Mouse (Mus musculus): ENCODE data around the gene Chrne. TPM values are rescaled to one million over a fixed set of nuclear protein-coding genes. Genes with fewer than 3 reads are reported as not detected.

The Chrne gene
- 0.07 and 0.15 TPM in 2 replicates for polyA plus RNA-seq (2012; rRNA removed)

DNA sequence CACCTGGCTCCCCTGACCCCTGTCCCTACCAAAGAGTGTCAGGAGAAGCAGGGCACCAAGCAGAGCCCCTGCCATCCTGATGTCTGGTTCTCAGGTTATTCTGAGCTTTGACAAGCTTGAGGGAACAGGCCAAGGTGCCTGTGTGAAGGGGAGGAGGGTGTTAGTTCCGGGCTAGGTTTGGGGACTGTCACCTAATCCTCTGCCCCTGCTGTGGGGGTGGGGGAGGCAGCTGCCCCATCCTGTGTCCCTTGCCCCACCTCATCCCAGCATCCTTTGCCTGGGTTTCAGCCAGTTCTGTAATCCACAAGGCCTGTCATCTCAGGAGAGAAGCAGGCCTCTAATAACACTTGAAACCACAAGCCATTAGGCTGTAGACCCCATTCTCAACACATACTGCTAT is at the start of gene Chrne:
TSS of gene Chrne (minus strand) at position 116 of the 400 bp plus-strand sequence.
- WGBS: 86% methylated on average over 1 of the region's 1 CpGs
- no peak for DNase-seq (ENCODE audit: low read depth, low spot score)

DNA sequence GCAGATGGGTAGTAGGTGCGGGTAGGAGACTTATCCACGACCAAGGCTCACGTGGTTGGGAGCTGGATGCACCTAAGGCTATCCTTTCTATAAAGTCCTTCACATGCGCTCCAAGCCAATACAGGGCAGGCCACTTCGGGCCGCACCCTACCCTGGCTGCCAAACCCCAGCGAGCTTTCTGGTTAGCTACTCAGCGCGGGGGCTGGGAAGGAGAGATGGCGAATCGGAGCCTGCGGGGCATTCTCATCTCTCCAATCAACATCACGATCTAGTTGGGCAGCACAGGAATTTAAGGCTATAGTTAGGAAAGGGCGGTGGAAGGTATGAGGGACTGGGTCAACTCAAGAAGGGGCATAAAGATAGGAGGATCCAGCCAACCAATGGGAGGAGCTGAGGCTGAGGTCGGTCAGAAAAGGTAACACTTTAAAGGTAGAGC is 49.3 kb upstream of the Chrne start:
- WGBS: 1% methylated on average over 15 of the region's 15 CpGs
- DNase-seq (ENCODE audit: low read depth, low spot score): no peak

- no peak for DNase-seq (ENCODE audit: low read depth, low spot score)
- 46% methylated on average over 14 of the region's 14 CpGs for WGBS
Observed at GRCm38 (mm10) chr11:70667271-70668150, 48.5 kb upstream of the Chrne start.

- 92% methylated on average over 8 of the region's 8 CpGs for WGBS
- DNase-seq (ENCODE audit: low read depth, low spot score): no peak
Observed at GRCm38 (mm10) chr11:70666687-70667086, 47.7 kb upstream of the Chrne start.

GRCm38 (mm10) chr11:70664741-70665140 is 45.7 kb upstream of the Chrne start:
- DNase-seq (ENCODE audit: low read depth, low spot score): no peak
- 97% methylated on average over 9 of the region's 9 CpGs for WGBS

- 89% methylated on average over 6 of the region's 6 CpGs for WGBS
- DNase-seq (ENCODE audit: low read depth, low spot score): no peak
Observed at GRCm38 (mm10) chr11:70663957-70664356, 44.9 kb upstream of the Chrne start.

- 90% methylated on average over 8 of the region's 8 CpGs for WGBS
- DNase-seq (ENCODE audit: low read depth, low spot score): no peak
Observed at GRCm38 (mm10) chr11:70663101-70663500, 44.1 kb upstream of the Chrne start.

DNA sequence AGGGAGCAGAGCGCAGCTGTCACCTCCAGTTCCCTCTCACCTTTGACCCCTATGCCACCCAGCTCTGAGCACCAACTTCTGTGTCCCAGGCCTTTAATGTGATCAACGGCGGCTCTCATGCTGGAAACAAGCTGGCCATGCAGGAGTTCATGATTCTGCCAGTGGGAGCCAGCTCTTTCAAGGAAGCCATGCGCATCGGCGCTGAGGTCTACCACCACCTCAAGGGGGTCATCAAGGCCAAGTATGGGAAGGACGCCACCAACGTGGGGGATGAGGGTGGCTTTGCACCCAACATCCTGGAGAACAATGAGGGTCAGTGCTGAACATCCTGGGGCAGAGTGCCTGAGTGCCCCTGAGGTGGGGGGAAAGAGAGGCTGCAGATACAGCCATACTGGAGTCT is 41.6 kb upstream of the Chrne start:
- DNase-seq (ENCODE audit: low read depth, low spot score): no peak
- WGBS: 93% methylated on average over 8 of the region's 8 CpGs

DNA sequence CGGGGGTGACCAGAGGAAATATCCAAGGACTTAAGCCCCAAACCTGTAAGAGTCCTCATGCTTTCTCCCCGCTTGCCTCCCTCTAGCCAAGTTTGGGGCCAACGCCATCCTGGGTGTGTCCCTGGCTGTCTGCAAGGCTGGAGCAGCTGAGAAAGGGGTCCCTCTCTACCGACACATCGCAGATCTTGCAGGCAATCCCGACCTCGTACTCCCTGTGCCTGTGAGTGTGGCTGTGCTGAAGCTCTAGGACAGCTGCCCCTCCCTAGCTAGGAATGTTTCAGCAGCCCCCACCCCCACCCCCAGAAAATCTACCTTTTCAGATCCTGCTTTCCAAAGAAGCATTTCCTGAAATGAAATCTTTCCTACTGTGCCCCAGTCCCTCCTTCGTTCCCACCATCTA is 39.9 kb upstream of the Chrne start:
- 75% methylated on average over 8 of the region's 8 CpGs for WGBS
- DNase-seq (ENCODE audit: low read depth, low spot score): no peak

DNA sequence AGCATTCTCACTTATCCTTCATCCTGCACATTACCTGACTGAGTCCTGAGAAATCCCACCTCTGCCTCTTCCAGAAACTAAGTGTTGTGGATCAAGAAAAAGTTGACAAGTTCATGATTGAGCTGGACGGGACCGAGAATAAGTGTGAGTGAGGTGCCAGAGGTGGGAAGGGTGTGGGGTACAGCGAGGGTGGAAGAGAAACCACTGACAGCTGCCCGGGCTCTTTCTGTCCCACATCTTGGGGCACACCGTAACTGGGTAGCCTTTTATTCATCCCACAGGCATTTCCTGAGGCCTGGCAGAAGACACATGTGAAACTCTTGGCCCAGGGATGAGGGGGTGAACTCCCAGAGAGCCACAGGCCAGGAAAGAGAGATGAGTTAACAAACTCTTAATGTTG is 39.5 kb upstream of the Chrne start:
- 89% methylated on average over 5 of the region's 5 CpGs for WGBS
- no peak for DNase-seq (ENCODE audit: low read depth, low spot score)

GRCm38 (mm10) chr11:70657991-70658390 is 39.0 kb upstream of the Chrne start:
- 78% methylated on average over 9 of the region's 9 CpGs for WGBS
- no peak for DNase-seq (ENCODE audit: low read depth, low spot score)

DNA sequence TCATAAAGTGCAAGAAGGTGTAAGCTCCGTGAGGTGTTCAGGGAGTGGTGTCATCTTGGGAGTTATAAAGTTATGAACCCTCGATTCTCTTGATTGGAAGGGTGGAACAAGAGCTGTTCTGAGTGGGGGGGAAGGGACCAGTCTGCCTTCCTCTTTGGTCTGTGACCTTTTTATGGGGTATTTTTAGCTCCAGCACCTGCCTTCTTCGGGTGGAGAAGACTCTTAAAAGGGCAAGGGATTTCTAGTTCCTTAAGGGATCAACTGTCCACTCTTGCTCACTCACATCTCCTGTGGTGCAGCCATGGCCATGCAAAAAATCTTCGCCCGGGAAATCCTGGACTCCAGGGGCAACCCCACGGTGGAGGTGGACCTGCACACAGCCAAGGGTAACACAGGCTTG is 38.6 kb upstream of the Chrne start:
- DNase-seq (ENCODE audit: low read depth, low spot score): no peak
- 37% methylated on average over 6 of the region's 6 CpGs for WGBS

GRCm38 (mm10) chr11:70656964-70657363 is 37.9 kb upstream of the Chrne start, which contains the start of gene Eno3:
Eno3 (plus strand) TSS chr11:70657202.
- 45% methylated on average over 3 of the region's 3 CpGs for WGBS
- no peak for DNase-seq (ENCODE audit: low read depth, low spot score)

- WGBS: 20% methylated on average over 16 of the region's 16 CpGs
- DNase-seq (ENCODE audit: low read depth, low spot score): no peak
Observed at GRCm38 (mm10) chr11:70656456-70656927, 37.5 kb upstream of the Chrne start.

GRCm38 (mm10) chr11:70655571-70656455 is 36.8 kb upstream of the Chrne start:
- WGBS: 1% methylated on average over 61 of the region's 61 CpGs
- DNase-seq (ENCODE audit: low read depth, low spot score): no peak

DNA sequence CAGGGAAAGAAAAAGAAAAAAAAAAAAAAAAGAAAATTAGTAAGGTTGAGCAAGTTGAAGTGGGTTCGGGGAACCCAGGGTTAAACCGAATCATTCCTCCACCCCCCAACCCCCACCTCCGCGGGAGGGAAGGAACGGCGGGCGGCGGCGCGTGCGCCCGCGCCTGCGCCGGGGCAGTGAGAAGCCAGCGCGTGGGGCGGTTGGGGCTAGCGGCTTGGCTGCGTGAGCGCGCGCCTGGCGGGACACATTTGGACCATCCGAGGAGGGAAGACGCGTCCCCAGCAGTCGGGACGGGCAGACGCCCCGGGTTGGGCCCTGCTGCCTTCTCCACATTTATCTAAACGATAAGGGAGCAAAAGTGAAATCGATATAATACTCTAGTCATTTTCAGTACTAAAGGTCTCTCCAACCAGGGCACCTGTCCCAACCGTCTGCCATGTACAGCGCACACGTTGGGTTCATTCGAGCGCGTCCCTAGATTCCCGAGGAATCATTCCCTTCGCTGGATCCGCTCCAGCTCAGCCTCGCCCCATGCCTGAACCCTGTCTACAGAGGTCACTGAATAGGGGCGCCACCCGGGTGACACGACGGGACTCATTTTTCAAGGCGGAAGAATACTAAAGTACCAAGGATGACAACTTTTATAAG is 36.0 kb upstream of the Chrne start:
- DNase-seq (ENCODE audit: low read depth, low spot score): no peak
- WGBS: under 1% methylated on average over 48 of the region's 48 CpGs

DNA sequence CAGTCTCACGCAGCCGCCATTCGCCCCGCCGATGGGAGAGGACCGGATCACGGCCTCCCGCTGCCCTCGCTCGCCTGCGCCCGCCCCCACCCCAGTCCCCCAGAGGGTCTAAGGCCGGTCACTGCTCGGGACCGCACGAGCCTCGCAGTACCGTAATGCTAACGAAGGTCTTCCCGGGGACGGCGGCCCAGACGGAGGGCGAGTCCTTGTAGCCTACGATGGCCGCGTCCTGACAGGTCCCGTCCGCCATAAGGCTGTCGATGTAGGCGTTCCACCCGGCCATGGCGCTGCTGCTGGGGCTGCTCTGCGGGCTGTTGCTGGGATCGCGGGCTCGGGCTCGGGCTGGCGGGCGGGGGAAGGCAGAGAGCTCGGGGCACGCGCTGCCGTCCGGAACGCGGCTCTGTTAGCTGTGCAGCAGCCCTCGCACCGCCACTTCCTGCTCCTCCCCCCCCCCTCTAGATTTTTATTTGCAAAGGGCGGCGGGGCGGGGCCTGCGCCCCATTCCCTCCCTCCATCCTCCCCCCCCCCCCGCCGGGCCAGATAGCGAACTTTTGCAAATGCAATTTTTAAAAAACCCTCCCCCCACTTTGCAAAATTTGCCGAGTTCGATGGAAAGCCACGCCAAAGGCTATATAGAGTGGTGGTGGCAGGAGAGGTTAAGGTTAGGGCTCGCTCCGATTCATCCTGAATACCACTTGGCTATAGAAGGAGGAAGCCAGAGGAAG is 35.3 kb upstream of the Chrne start, which contains the start of gene Pfn1:
TSS of gene Pfn1 (minus strand) at position 447 of the 725 bp plus-strand sequence.
- DNase-seq (ENCODE audit: low read depth, low spot score): no peak
- 1% methylated on average over 57 of the region's 61 CpGs for WGBS

- no peak for DNase-seq (ENCODE audit: low read depth, low spot score)
- 1% methylated on average over 63 of the region's 63 CpGs for WGBS
Observed at GRCm38 (mm10) chr11:70653345-70654197, 34.6 kb upstream of the Chrne start.

Data from large intestine, adult 2 months (tissue).